Mouse (Mus musculus) fibroblast of lung, adult 2 months (primary cell): ENCODE measurements around the gene H2-Ob.
"Not testable (repeated sequence)": the region's sequence is repeated elsewhere in the genome, so short reads cannot be mapped to it uniquely, and the experiment has no call there.

Experiments
- DNase-seq: peaks from one replicate; pipeline ENCODE4 v3.0.0-alpha.2; 2011; ENCODE audit warnings: low read depth

The H2-Ob gene

GRCm38 (mm10) chr17:34207866-34208265, 30.8 kb upstream of the H2-Ob start:
- DNase-seq = no peak

- DNase-seq = no peak
These were observed 30.3 kb upstream of the H2-Ob start for GRCm38 (mm10) chr17:34208421-34208820.

GRCm38 (mm10) chr17:34209680-34210079, 29.0 kb upstream of the H2-Ob start:
- DNase-seq = no peak

GRCm38 (mm10) chr17:34210599-34210998, 28.1 kb upstream of the H2-Ob start:
- DNase-seq = no peak

GRCm38 (mm10) chr17:34211746-34212365, 26.8 kb upstream of the H2-Ob start:
- DNase-seq = no peak

GRCm38 (mm10) chr17:34213936-34214335, 24.8 kb upstream of the H2-Ob start:
- DNase-seq = no peak

- DNase-seq = no peak
These were observed 23.5 kb upstream of the H2-Ob start for GRCm38 (mm10) chr17:34215176-34215575.

GRCm38 (mm10) chr17:34217216-34217928, 21.3 kb upstream of the H2-Ob start:
- DNase-seq = no peak

GRCm38 (mm10) chr17:34217986-34218385, 20.7 kb upstream of the H2-Ob start:
- DNase-seq = no peak

GRCm38 (mm10) chr17:34218675-34219074, 20.0 kb upstream of the H2-Ob start:
- peak; percentile 97 for DNase-seq

- not testable (repeated sequence) for DNase-seq
These were observed 19.6 kb upstream of the H2-Ob start for GRCm38 (mm10) chr17:34219096-34219495.

- not testable (repeated sequence) for DNase-seq
These were observed 18.9 kb upstream of the H2-Ob start for GRCm38 (mm10) chr17:34219801-34220200.

GRCm38 (mm10) chr17:34220401-34220800, 18.3 kb upstream of the H2-Ob start:
- not testable (repeated sequence) for DNase-seq

- no peak for DNase-seq
These were observed 13.9 kb upstream of the H2-Ob start for GRCm38 (mm10) chr17:34224816-34225215.

GRCm38 (mm10) chr17:34225426-34225825, 13.3 kb upstream of the H2-Ob start:
- DNase-seq = no peak

GRCm38 (mm10) chr17:34225911-34226310, 12.8 kb upstream of the H2-Ob start:
- DNase-seq = not testable (repeated sequence)

- not testable (repeated sequence) for DNase-seq
These were observed 7.7 kb upstream of the H2-Ob start for GRCm38 (mm10) chr17:34230971-34231370.

GRCm38 (mm10) chr17:34232021-34232420, 6.7 kb upstream of the H2-Ob start:
- not testable (repeated sequence) for DNase-seq

- peak; percentile 61 for DNase-seq
These were observed 3.8 kb upstream of the H2-Ob start for GRCm38 (mm10) chr17:34234926-34235325.

GRCm38 (mm10) chr17:34236691-34237090, 2.0 kb upstream of the H2-Ob start:
- DNase-seq = peak; percentile 18

GRCm38 (mm10) chr17:34237741-34238140, 962 bp upstream of the H2-Ob start:
- no peak for DNase-seq

- no peak for DNase-seq
These were observed 918 bp downstream of the H2-Ob start for GRCm38 (mm10) chr17:34239601-34240041.

- no peak for DNase-seq
These were observed 1.7 kb downstream of the H2-Ob start for GRCm38 (mm10) chr17:34240366-34240765.

- no peak for DNase-seq
These were observed 2.2 kb downstream of the H2-Ob start for GRCm38 (mm10) chr17:34240916-34241315.
